Mouse (Mus musculus) neural tube, embryonic 15.5 days (tissue): ENCODE results near the gene Trp53bp1. TPM values are rescaled to one million over a fixed set of nuclear protein-coding genes. Genes with fewer than 3 reads are reported as not detected.
A peak's percentile ranks its signal among the peaks of the same experiment; 100 is the strongest.

Experiments used
- ATAC-seq: fragments of 200-750 bp; cut with Nextera tagmentation; 2 replicates; pipeline ENCODE4 v1.8.0; 2017; ENCODE audit warnings: mild to moderate bottlenecking, moderate TSS enrichment, moderate library complexity; ENCODE audit not compliant: low FRiP score
- H3K27ac ChIP-seq: fragments of 300-500 bp; sonication (generic); replicated peaks from 2 replicates; pipeline ENCODE4 v1.5.1; 2015; ENCODE audit warnings: mild to moderate bottlenecking, inconsistent platforms
- H3K27me3 ChIP-seq: fragments of 300-500 bp; sonication (generic); replicated peaks from 2 replicates; pipeline ENCODE4 v1.6.1; 2015; ENCODE audit warnings: inconsistent platforms
- H3K36me3 ChIP-seq: fragments of 300-500 bp; sonication (generic); 2 replicates; pipeline ENCODE4 v1.6.1; 2015; ENCODE audit warnings: inconsistent platforms
- H3K4me1 ChIP-seq: fragments of 300-500 bp; sonication (generic); 2 replicates; pipeline ENCODE4 v1.6.1; 2015; ENCODE audit warnings: inconsistent platforms
- H3K4me2 ChIP-seq: fragments of 300-500 bp; sonication (generic); 2 replicates; pipeline ENCODE4 v1.6.1; 2015; ENCODE audit warnings: inconsistent platforms, mild to moderate bottlenecking, moderate library complexity
- H3K4me3 ChIP-seq: fragments of 300-500 bp; sonication (generic); replicated peaks from 2 replicates; pipeline ENCODE4 v1.5.1; 2015; ENCODE audit warnings: mild to moderate bottlenecking, inconsistent platforms
- H3K9ac ChIP-seq: fragments of 300-500 bp; sonication (generic); replicated peaks from 2 replicates; pipeline ENCODE4 v1.6.1; 2015; ENCODE audit warnings: mild to moderate bottlenecking, inconsistent platforms
- H3K9me3 ChIP-seq: fragments of 300-500 bp; sonication (generic); replicated peaks from 2 replicates; pipeline ENCODE4 v1.6.1; 2016; ENCODE audit warnings: inconsistent platforms
- WGBS: fragments of 180-500 bp; shearing (Covaris S2); methylation state at CpG from one replicate; pipeline ENCODE4 v1.1.7; 2015; ENCODE audit warnings: mixed read lengths; 5-methylcytosine and 5-hydroxymethylcytosine counted together
- polyA plus RNA-seq: library from polyadenylated mRNA; unstranded; fragments of >200 nt; fragmentation: Nextera tagmentation; extraction: Ambion mirVana; gene quantifications from 2 replicates; pipeline ENCODE4 v1.2.1, GENCODE M21; 2015

Gene Trp53bp1
- polyA plus RNA-seq, 1 experiment from 2014 or later = 146 TPM

DNA sequence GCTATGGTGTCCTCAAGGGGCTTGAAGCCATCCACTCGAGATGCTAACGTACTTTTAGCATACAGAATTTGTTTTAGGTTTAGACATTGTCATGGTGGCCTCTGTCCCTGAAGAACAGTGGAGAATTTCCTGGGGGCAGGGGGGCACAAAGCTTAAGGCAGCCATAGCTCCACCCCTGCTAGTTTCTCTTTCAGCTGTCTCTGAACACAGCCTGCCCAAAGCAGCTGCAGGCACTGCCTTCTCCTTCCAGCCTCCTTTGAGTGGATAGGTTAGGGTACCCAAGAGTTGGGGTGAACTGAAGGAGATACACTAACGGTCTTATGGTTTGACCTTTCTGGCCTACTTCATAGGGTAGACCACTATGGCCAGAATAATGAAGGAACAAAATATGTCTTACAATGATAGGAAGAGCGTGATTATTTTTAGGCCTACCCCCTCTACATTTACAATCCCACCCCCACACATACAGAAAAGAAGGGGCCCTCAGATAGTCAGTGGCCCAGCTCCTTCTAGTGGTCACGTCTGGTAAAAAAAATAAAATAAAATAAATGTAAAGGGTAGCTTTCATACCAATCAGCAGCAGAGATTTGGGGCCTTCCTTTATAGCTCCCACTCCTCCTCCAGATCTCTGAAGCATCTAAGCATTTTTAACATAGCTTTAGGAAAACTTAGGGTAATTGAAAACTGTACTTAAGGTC lies 21.3 kb upstream of the Trp53bp1 start:
- no peak overlapping the region for H3K27ac ChIP-seq
- H3K9ac ChIP-seq = no peak overlapping the region
- ATAC-seq = no peak
- H3K4me2 ChIP-seq = no peak overlapping the region
- WGBS = 65% methylated on average over 5 of the region's 5 CpGs
- no peaks in the 10 kb centered on the region for H3K36me3 ChIP-seq
- no peak overlapping the region for H3K4me3 ChIP-seq
- H3K9me3 ChIP-seq = no peaks in the 10 kb centered on the region
- peaks cover 74% of the 10 kb centered on the region for H3K4me1 ChIP-seq
- no peaks in the 10 kb centered on the region for H3K27me3 ChIP-seq

DNA sequence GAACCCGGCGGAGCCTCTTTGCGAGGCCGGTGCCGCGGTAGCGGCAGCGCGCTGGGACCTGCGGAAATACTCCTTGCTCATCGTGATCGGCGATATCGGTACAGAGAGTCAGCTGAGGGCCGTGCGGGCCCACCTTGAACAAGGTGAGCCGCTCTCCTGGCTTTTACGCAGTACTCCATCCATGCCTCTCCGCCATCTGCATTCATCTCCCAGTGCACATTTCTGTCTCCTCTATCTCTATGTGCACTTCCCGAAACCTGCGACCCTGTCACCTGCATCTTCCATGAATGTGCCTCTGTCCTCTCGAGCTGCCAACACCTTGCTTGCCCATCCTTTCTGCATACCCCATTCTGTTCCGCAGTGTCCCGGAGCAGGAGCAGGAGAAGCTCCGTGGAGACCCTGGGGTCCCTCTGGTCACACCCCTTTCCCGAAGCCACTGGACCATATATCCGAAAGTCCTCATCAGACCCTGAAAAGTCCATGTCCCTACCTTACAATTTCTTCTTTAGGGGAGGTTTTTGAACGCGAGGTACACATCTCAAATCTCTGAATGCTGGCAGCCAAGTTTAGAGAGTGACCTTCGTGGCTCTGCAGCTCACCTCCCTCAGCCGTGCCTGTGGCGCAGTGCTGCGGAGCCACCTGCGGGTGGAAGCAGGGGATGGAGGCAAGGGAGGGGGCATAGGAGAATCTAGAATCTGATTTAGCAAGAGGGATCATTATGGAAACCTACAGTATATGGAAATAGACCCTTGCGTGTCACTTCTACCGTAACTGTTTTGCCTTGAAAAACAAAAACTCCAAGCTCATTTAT lies 18.7 kb upstream of the Trp53bp1 start:
- Histone ChIP-seq H3K4me1 (peaks cover 52% of the 10 kb centered on the region), H3K4me3 (peak overlapping the region; percentile 70), H3K9ac (peak overlapping the region; percentile 56), H3K9me3 (no peaks in the 10 kb centered on the region), H3K4me2 (peak overlapping the region; percentile 84), H3K27me3 (no peaks in the 10 kb centered on the region), H3K27ac (peak overlapping the region; percentile 91), H3K36me3 (no peaks in the 10 kb centered on the region)
- 3% methylated on average over 36 of the region's 36 CpGs for WGBS
- peak; percentile 65 for ATAC-seq

DNA sequence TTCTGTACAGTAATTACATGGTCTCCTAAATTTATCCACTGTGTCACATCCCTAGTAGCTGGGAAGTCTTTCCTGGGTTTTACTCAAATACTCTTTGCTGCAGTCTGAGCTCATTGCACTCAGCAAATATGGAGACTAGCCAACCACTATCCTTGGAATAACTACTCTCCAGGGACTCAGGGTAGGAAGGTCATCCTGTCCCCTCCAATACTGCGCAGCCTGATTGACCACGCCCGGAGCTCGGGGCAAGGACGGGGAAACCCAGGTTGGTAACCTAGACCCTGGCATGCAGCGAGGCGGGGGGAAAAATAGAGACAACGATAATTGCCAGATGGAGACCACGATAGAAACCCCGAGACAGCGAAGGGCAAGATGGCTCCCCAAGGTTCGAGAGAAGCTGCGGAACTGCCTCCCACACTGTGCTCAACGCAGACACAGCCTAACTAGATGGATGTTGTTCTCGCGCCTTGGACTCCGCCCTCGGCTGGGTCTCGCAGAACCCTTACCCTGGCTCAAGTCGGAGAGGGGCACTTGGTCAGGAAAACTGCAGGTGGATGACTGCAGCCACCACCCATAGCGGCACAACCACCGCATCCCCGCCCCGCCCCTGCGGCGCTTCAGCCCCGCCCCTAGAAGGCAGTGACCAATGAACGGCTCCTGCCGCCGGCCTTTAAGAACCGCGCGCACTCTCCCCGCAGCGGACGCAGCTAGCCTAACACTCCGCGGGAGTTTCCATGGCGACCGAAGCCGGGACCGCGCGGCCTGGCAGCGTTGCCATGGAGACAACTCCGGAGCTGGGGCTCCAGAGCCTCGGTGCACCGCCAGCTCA lies 17.9 kb upstream of the Trp53bp1 start, which contains the start of gene Map1a:
Map1a (plus strand) TSS at position 700 of the 829 bp plus-strand sequence.
- peak within 1 kb of the TSS; percentile 56 for H3K9ac ChIP-seq
- peaks cover 44% of the 10 kb centered on the region for H3K4me1 ChIP-seq
- no peaks in the 10 kb centered on the region for H3K36me3 ChIP-seq
- WGBS = under 1% methylated on average over 48 of the region's 48 CpGs
- peak within 1 kb of the TSS; percentile 84 for H3K4me2 ChIP-seq
- peak within 1 kb of the TSS; percentile 91 for H3K27ac ChIP-seq
- H3K9me3 ChIP-seq = no peaks in the 10 kb centered on the region
- H3K27me3 ChIP-seq = no peaks in the 10 kb centered on the region
- peak; percentile 97 for ATAC-seq
- peak within 1 kb of the TSS; percentile 70 for H3K4me3 ChIP-seq

DNA sequence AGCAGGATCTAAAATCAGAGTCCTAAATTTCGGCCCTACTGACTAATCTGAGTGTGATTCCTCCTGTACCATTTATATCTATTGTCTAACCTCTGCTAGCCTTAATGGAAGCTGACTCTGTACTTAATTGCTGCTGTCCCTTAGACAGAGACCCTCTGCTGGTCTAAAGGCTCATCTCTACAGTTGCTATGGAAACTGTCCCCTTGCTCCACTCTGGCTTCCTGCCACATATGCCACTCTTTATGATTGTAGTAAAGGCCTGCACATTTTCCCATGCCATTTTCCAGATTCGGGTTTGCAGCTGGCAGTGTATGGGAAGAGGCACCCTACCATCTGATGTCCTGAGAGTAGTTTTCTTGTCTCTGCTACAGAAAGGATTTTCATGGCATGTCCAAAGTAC lies 16.6 kb upstream of the Trp53bp1 start:
- no peak for ATAC-seq
- Histone ChIP-seq H3K36me3 (no peaks in the 10 kb centered on the region), H3K4me2 (peak overlapping the region; percentile 84; the same call in 1 of the 2 replicates), H3K9me3 (no peaks in the 10 kb centered on the region), H3K27me3 (no peaks in the 10 kb centered on the region), H3K4me3 (no peak overlapping the region), H3K4me1 (peaks cover 34% of the 10 kb centered on the region), H3K9ac (no peak overlapping the region), H3K27ac (peak overlapping the region; percentile 91)
- WGBS = 18% methylated on average over 2 of the region's 2 CpGs

DNA sequence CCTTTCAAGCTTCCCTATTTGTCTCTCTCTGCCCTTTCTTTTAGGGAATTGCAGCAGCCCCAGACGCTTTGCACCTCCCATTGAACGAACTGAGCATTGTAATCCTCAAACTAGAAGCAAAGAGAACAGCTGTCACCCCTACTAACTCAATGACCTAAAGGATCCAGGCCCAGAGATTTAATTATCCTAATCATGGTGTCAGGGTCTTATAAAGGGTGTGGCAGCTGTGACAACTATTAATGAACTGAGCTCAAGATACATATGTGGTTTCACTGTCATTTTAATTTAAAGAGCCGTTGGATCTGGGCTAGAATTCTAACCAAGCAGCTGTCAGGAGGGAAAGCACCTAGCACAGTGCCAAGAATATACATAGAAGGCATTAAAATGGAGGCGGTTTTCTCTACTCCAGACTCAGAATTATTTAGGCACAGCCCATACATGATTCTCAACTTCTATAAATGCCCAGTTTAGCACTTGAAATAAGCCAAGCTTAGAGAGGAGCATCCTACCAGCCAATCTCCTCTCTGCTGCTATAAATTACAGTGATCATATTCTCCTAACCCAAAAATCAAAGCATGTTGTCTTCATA lies 815 bp upstream of the Trp53bp1 start:
- H3K27me3 ChIP-seq = no peaks in the 10 kb centered on the region
- peaks cover 15% of the 10 kb centered on the region for H3K36me3 ChIP-seq
- H3K4me2 ChIP-seq = peak overlapping the region; percentile 67
- H3K4me3 ChIP-seq = peak overlapping the region; percentile 63
- peaks cover 42% of the 10 kb centered on the region for H3K4me1 ChIP-seq
- WGBS = 6% methylated on average over 4 of the region's 4 CpGs
- peak overlapping the region; percentile 97 for H3K27ac ChIP-seq
- H3K9ac ChIP-seq = peak overlapping the region; percentile 43
- H3K9me3 ChIP-seq = no peaks in the 10 kb centered on the region
- ATAC-seq = 0 out of 2 replicates have a peak, but pooled peaks have one; percentile 1

DNA sequence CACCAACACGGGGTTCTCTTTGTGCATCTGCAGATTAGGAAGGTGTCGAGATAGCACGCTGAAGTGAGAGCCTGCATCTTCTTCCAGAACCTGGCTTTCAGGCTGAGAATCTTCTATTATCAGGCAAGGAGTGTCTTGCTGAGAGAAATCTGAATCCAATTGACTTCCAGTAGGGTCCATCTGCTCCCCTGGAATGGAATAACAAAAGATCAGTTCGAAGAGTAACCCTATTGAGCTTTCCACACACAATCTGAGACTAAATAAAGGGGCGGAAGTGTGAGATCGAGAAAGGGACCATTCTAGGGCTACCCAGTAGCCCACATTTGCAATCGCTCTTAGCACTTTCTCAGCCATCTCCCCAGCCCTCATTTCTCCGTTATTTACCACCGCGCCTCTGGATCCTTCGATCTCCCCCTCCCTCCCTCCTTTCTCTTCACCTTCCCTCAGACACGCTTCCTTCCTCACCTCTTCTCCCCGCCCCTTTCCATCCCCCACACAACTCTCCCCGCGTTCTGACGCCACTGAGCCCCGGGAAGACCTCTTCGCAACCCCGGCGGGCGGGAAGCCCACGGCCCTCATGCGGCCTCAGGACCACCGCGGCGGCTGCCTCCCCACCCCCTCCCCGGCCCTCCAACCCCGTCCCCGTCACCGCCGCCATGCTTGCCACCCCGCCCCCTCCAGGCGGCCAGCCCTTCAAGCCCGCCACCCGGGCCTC lies 529 bp downstream of the Trp53bp1 start:
- Histone ChIP-seq H3K36me3 (peaks cover 15% of the 10 kb centered on the region), H3K4me3 (peak overlapping the region; percentile 63), H3K9me3 (no peaks in the 10 kb centered on the region), H3K4me2 (peak overlapping the region; percentile 67), H3K4me1 (peaks cover 48% of the 10 kb centered on the region), H3K9ac (peak overlapping the region; percentile 86), H3K27ac (peak overlapping the region; percentile 97), H3K27me3 (no peaks in the 10 kb centered on the region)
- WGBS = 1% methylated on average over 34 of the region's 35 CpGs
- peak; percentile 88 for ATAC-seq

GRCm38 (mm10) chr2:121268446-121268845 lies 2.8 kb downstream of the Trp53bp1 start:
- Histone ChIP-seq H3K4me3 (no peak overlapping the region), H3K4me1 (peaks cover 50% of the 10 kb centered on the region), H3K4me2 (peak overlapping the region; percentile 67), H3K36me3 (peaks cover 29% of the 10 kb centered on the region), H3K27ac (no peak overlapping the region), H3K9me3 (no peaks in the 10 kb centered on the region), H3K27me3 (no peaks in the 10 kb centered on the region), H3K9ac (no peak overlapping the region)
- WGBS = 53% methylated on average over 8 of the region's 8 CpGs
- no peak for ATAC-seq

DNA sequence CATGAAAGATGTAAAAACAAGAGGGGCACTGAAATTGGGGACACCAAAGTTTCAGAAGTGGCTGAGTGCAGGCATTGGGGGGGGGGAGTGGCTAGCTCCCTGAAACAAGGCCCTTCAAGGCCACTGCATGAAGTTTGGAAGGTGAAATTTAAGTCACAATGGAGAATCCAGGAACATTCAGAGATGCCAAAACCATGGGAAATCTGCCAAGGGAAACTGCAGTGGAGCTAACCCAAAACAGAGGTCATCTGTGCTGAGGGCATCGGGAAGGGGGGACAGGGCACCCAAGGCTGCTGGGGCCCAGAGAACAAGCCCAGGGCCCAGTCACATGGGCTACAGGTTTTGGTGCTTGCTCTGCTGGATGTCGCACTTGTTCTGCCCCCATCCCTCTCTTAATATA lies 21.4 kb downstream of the Trp53bp1 start:
- Histone ChIP-seq H3K9me3 (no peaks in the 10 kb centered on the region), H3K27me3 (no peaks in the 10 kb centered on the region), H3K4me2 (no peak overlapping the region), H3K4me3 (no peak overlapping the region), H3K36me3 (peaks cover 90% of the 10 kb centered on the region), H3K27ac (no peak overlapping the region), H3K9ac (no peak overlapping the region), H3K4me1 (no peaks in the 10 kb centered on the region)
- 92% methylated on average over 2 of the region's 2 CpGs for WGBS
- no peak for ATAC-seq

GRCm38 (mm10) chr2:121244099-121244498 lies 27.1 kb downstream of the Trp53bp1 start:
- Histone ChIP-seq H3K9ac (no peak overlapping the region), H3K27ac (no peak overlapping the region), H3K4me2 (no peak overlapping the region), H3K4me1 (no peaks in the 10 kb centered on the region), H3K27me3 (no peaks in the 10 kb centered on the region), H3K36me3 (peaks cover 83% of the 10 kb centered on the region), H3K9me3 (no peaks in the 10 kb centered on the region), H3K4me3 (no peak overlapping the region)
- ATAC-seq = no peak
- WGBS = 92% methylated on average over 5 of the region's 5 CpGs

- no peak for ATAC-seq
- peaks cover 73% of the 10 kb centered on the region for H3K36me3 ChIP-seq
- 96% methylated on average over 4 of the region's 4 CpGs for WGBS
- H3K27ac ChIP-seq = no peak overlapping the region
- no peaks in the 10 kb centered on the region for H3K9me3 ChIP-seq
- no peak overlapping the region for H3K4me3 ChIP-seq
- H3K4me2 ChIP-seq = no peak overlapping the region
- no peak overlapping the region for H3K9ac ChIP-seq
- no peaks in the 10 kb centered on the region for H3K4me1 ChIP-seq
- no peaks in the 10 kb centered on the region for H3K27me3 ChIP-seq
Measured at GRCm38 (mm10) chr2:121239426-121239825, 31.8 kb downstream of the Trp53bp1 start.
